Mouse (Mus musculus) embryo, embryonic 9.5 days (tissue): Measurements from ENCODE around the gene Snx20.
A peak's percentile ranks its signal among the peaks of the same experiment; 100 is the strongest.

Experiments used
- DNase-seq: peaks from one replicate; pipeline ENCODE4 v3.0.0-alpha.2; 2017; ENCODE audit errors: extremely low spot score

Snx20 gene

GRCm38 (mm10) chr8:88604065-88605038 is 31.6 kb downstream of the Snx20 start:
- peak; percentile 96 for DNase-seq

- DNase-seq = no peak
Measured at GRCm38 (mm10) chr8:88603446-88603989, 32.4 kb downstream of the Snx20 start.

- no peak for DNase-seq
Measured at GRCm38 (mm10) chr8:88599491-88599890, 36.4 kb downstream of the Snx20 start.

GRCm38 (mm10) chr8:88598578-88598977 is 37.4 kb downstream of the Snx20 start:
- no peak for DNase-seq

- no peak for DNase-seq
Measured at GRCm38 (mm10) chr8:88596042-88596441, 39.9 kb downstream of the Snx20 start.

- no peak for DNase-seq
Measured at GRCm38 (mm10) chr8:88593947-88594346, 42.0 kb downstream of the Snx20 start.

GRCm38 (mm10) chr8:88590226-88590625 is 45.7 kb downstream of the Snx20 start:
- DNase-seq = no peak

GRCm38 (mm10) chr8:88588205-88588889 is 47.6 kb downstream of the Snx20 start:
- DNase-seq = no peak

GRCm38 (mm10) chr8:88583863-88584262 is 52.1 kb downstream of the Snx20 start:
- no peak for DNase-seq

GRCm38 (mm10) chr8:88580785-88581184 is 55.1 kb downstream of the Snx20 start:
- no peak for DNase-seq

- no peak for DNase-seq
Measured at GRCm38 (mm10) chr8:88579668-88580330, 56.1 kb downstream of the Snx20 start.

GRCm38 (mm10) chr8:88579246-88579645 is 56.7 kb downstream of the Snx20 start:
- DNase-seq = no peak

GRCm38 (mm10) chr8:88578413-88579175 is 57.3 kb downstream of the Snx20 start:
- no peak for DNase-seq

GRCm38 (mm10) chr8:88577666-88578065 is 58.3 kb downstream of the Snx20 start:
- no peak for DNase-seq
